Mouse (Mus musculus): ENCODE measurements at regions not wholly inside any gene's neighbourhood (a gene's known extent, or its start where the extent isn't known, plus 50 kb on each side); places are given as distances from the start of the nearest gene placed in this dataset.

DNA sequence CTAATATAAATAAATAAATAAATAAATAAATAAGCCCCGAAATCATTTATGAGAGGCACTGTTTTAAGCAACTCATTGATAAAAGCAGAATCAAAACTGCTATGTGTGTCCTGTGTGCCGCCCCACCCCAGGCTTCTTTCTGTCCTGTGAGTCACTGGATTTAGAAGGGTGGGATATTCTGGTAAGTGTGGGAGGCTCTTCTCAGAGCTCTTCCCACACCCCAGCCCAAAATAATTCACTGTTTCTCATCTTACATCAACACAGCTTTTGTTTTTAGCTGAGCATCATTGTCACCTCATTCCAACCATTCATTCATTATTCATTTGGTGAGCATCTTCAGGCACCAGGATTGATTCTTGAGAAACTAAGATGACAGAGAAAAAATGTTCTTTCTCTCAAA lies 118.4 kb downstream of the Barx2 start:
- DNase-seq (ENCODE audit: extremely low spot score, low spot score), result no peak

DNA sequence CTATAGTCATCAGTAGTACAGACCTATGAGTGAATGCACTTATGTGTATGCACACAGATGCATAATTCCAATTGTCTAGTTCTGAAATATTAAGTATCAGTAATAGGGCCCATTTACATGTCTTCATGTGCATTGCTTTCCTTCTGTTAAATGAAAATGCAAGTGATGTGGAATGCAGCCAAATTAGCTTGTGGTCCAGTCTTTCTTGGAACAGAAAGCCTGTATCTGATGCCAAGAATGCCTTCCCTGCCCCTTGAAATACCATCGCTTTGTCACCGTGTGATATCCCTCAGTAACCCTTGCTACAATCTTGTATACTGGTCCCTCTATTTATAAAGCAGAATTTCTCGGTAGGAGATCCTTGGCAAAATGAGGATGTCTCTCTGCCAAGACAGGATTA lies 137.3 kb downstream of the Barx2 start:
- no peak for DNase-seq (ENCODE audit: extremely low spot score, low spot score)

DNA sequence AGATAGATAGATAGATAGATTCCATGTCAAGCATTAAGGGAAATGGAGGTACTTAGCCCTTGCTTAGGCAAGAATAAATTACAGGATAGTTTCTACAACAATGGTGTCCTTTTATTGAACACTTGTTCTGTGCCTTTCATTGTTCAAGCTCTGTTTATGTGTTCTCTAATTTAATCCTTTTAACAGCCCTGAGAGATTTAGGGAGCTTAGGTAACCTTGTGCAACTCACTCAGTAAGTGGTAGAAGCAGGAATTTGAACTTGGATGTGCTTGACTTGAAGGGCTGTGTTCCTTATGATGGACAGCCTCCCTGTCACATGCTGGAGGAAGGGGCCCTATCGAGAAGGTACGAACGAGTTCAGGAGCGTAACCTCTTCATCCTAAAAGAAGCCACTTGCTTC lies 147.9 kb downstream of the Barx2 start:
- no peak for DNase-seq (ENCODE audit: extremely low spot score, low spot score)

DNA sequence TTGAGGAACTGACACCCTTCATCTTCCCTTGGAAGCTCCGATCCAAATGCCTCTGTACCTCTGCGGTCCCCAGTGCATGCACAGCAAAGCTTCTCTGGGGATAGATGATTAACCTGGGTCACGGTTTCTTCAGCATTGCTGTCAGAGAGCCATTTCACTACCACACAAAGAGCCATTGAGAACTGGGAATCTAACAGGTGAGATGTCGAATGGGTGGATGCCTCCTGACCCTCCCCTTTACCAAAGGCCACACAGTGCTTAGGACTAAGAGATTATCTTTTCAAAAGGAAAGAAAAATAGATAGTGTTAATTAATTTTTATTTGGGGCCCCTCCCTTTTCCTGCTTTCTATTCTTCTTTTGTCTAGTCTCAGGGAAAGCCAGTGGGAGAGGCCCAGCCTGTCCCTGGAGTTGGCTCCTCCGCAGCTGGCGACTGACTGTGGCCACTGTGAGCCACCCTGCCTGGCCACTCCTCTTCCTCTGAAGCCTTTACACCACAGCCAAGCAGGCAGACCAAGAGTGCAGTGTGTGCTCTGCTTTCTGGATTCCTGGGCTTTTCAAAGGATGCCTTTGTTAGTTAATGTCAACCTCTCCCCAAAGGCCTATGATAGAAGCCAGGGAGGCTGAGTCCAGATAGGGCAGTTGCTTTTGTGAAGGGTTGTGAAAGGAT lies 155.2 kb downstream of the Barx2 start:
- no peak for DNase-seq (ENCODE audit: extremely low spot score, low spot score)

DNA sequence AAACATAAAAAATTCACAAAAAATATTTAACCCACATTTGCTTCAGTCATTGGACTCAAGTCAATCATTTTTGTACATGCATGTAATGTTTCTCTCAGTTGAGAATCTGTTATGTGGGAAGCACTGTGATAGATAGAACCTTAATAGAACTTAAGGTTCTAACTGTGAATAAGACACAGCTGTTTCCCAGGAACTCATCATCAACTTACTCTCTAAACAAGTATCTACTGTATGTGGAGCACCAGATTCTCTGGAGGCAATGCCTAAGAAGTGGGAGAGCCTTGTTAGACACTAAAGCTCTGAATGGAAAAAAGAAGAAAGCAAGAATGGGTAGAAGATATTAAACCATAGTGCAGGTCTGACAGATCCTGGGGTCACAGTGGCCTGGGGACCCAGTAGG lies 182.8 kb downstream of the Barx2 start:
- DNase-seq (ENCODE audit: extremely low spot score, low spot score), result no peak

DNA sequence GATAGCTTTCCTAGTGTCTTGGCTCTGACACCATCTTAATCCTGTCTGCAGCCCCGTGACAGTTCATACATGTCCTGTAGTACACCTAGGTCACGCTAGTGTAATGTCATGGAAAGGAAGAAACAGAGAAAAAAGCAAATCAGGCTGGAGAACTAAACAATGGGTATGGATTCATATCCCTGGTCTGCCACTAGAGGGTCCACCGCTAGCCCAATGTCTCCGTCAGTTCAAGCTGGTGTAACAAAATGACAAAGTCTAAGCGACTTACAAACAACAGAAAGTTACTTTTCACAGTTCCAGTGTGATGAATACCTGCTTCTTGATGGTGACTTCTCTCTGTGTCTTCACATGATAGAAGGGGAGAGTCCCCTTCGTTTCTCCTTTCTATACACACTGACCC lies 194.0 kb downstream of the Barx2 start:
- DNase-seq (ENCODE audit: extremely low spot score, low spot score), result no peak

DNA sequence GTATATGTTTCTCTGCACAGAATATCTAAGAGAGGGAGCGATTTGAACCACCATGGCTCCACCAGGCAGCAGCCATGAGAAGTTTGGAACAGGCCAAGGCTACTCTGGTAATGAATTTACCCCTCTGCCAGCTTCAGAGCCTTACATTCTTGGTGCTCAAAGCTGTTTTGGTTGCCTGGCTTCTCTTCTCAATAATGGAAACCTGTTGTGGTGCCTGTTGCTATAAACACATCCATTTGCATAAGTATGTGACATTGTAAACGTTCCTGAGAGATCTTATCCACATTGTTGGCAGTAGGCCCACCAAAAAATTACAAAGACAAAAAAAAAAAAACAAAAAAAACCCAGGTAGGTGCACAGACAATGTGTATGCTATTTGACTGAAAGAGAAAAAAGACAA lies 203.2 kb downstream of the Barx2 start:
- DNase-seq (ENCODE audit: extremely low spot score, low spot score), result no peak

DNA sequence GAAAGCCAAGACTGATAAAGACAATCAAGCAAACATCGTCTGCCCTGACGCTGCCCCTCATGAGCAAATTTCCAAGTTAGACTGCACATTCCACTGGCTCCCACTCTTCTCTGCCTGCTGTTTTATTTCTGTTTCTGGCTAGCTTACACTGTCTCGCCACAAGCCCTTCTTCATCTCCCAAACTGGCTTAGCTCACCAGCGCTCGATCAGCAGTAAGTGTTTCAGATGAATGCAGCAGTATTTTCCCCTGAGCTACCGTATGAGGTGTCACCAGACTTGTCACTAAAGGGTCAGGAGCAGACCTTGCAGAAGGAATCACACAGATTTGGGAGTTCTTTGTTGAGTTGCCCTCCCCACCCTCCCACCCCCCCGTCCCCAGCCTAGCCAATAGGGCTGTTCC lies 206.6 kb downstream of the Barx2 start:
- no peak for DNase-seq (ENCODE audit: extremely low spot score, low spot score)

DNA sequence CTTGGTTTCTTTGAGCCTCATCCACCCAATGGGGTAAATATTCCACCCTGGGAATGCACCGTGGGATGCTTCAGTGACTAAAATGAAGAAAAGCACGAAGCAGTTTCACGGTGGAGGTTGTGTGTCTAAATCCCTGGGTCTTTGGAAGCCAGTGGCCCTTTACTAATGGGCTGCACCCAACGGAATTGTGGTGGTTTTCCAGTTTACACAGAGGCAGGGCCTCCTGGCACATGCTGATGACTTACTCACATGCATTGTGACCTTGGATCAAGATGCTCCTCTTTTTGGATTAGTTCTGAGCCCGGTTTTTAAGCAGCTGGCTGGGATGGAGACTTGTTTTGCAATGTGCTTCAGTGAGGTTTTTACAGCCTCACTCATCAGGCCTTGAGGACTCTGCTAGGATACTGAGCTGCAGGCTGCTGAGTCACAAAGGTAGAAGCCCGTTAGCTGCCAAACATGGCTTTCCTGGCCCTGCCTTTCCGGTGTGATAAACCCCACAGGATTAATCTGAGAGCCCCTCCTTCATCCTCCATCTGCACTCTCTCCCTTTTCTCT lies 222.3 kb downstream of the Barx2 start:
- DNase-seq (ENCODE audit: extremely low spot score, low spot score), result peak; percentile 12

DNA sequence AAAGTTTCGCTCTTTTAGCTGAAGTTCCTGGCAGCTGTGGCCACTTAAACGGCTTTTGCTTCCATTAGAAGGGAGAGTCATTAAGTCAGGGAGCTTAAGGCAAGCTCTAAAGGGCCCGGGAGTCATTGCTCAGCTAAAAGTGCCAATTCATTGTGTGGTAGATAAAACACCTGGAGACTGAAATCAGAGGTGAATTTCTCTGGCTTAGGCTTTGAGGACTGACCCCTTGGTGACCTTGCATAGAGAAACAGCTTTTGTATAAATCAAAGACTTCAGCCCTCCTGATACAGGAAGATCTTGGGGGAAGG lies 224.1 kb upstream of the Tmem45b start:
- no peak for DNase-seq (ENCODE audit: extremely low spot score, low spot score)

DNA sequence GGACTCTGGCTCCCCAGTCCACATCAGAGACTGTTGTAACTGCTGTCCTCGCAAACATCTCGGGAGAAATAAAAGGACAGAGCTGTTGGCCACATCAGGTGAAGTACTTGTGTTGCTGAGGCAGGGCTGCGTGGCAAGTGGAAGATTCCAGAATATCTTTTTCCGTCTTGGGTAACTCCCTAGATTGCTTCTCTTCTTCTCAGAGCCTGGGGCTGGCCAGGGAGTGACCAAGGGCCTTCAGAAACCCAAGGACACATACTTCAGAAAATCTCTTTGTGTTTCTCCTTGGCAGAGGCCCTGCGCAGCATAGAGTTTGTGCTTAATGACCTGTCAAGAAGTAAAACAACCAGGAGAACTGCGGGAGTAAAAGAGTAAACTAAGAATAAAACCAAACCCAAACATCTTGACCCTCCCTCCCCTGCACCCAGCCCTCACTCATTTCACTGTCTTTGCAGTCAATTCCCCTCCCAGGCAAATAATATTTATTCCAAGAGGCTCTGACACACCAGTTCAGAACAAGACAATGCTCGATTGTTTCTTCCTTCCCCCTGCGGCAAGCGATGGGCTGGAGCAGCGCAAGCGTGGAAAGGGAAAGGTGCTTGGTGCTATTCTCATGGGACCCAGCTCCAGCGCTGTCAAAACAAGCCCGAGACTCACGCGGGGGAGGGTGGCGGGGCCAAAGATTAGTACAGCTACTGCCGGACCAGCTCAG lies 223.6 kb upstream of the Tmem45b start:
- DNase-seq (ENCODE audit: extremely low spot score, low spot score), result peak; percentile 41

DNA sequence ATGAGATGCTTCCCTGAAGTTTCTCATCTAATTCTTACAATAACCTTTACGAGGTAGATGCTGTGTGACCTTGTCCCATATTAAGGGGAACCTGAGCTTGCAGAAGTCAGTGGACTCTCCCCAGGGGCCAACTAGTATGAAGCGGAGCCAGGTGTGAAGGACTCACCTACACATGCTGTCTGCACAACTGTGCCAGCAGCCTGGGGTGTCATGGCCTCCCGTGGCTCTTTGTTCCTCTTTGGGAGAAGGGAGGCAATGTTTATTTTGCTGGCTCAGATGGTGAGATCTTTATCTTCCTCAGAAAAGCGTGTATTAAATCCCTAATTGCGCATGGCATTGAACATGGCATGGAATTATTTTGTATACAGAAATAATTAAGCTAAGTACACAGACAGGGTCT lies 222.2 kb upstream of the Tmem45b start:
- no peak for DNase-seq (ENCODE audit: extremely low spot score, low spot score)

DNA sequence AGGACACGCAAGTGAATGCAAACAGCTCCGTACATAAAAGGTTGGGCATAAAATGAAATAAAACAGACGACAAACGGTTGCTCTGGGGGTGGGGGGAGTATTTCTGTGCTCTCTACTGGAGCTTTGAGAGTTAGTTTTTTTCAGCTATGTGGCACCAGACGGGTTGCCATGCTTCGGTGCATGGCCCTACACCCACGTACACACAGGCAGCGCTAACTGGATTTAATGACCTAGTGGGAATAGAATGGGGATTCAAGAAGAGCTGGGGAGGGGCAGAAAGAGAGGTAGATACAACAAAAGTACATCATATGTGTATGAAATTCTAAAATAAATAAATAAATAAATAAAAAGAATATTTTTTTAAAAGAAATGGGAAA lies 220.5 kb upstream of the Tmem45b start:
- DNase-seq (ENCODE audit: extremely low spot score, low spot score), result no peak

DNA sequence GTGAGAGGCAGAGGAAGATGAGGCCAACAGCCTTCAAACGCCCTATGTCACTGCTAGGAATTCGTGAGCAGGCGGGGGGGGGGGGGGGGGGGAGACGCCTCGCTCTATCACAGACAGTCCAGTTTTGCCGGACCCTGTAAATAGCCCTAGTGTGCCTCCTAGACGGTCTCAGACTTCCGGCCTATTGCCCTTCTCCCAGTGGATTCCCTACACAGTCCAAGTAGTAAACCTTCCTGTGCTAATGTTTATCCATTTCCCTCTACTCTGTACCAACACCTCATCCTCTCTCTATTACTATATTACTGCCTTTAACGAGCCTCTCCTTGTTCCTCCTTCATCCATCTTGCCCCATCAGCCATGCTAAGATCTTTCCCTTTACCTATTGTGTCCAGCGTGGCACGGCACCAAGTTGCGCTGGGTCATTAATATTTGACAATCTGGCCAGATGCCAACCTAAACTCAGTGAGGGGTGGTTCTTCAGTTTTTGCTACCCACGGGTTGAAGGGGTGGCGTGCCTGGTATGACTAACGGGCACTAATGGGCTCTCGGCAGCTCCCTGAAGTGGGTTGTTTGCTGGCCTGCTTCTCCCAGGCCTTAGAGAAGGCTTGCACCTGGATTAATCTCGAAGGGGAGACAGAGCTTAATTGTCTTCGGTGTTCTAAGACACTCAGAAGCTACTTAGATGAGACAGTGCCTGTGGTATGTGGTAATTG lies 220.0 kb upstream of the Tmem45b start:
- DNase-seq (ENCODE audit: extremely low spot score, low spot score), result no peak

DNA sequence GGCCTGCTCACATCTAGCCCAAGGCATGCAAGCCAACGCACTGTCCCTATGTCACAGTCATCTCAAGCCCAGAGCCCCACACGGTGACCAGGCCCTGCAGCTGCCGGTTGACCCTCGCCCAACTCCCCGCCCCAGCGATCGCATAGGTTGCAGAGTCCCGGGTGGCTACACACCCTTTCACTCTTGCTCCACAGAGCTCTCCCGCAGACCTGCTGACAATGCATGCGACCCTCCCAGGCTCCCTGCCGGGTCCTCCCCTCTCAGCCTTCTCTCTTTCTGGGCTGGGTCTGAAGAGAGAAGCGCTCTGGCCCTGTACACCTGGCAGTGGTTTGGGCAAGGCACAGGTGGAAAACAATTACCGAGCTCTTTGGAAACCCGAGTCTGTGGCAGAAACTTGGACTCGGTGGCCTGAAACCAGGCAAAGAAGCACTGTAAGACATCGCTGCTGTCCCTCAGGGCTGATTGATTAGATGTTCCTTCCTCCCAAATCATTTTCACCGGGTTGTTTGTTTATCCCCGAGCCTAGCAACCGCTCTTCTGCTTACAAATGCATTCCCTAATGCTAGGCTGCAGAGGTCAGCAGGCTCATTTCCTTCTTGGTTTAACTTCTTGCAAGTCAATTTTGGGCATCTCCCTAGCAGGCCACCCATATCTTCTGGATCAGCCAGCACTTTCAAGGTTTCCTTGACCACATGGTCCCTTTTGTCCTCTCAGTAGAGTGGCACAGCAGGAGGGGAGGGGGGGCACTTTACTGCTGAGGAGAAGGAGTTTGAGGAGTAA lies 219.2 kb upstream of the Tmem45b start:
- DNase-seq (ENCODE audit: extremely low spot score, low spot score), result peak; percentile 31

DNA sequence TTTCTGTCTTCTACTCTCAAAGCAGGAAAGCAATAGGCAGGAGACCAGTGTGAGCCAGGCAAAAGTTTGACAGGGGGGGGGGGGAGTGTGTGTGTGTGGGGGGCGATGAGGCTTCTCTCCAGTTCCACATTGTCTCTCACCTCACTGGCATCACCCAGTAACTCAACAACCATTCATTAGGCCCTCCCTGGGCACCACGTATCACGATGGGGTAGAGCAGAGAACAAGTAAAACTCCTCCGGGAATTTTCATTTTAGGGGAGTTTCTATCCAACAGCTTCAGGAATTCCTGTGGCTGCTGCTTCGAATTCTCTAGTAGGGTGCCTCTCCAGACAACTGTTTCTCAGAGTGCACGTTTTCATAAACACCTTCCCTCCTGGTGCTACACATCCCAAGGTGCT lies 218.6 kb upstream of the Tmem45b start:
- DNase-seq (ENCODE audit: extremely low spot score, low spot score), result no peak

DNA sequence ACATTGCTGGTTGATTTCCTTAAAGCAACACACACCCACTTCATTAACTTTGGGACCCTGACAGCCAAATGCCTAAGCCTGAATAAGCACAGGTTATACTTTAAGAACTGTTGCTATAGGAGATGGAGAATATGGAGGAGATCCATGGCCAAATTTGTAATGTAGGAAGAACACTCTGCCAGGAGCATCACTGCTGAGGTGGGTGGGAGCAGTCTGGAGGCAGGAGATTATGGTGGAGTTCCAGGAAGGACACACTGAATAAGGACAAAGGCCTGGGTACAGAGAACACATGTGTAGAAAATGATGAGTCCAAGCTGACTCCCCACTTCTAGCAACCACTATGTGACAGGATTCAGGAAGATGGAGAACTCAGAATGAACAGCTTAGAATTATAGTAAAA lies 212.9 kb upstream of the Tmem45b start:
- no peak for DNase-seq (ENCODE audit: extremely low spot score, low spot score)

DNA sequence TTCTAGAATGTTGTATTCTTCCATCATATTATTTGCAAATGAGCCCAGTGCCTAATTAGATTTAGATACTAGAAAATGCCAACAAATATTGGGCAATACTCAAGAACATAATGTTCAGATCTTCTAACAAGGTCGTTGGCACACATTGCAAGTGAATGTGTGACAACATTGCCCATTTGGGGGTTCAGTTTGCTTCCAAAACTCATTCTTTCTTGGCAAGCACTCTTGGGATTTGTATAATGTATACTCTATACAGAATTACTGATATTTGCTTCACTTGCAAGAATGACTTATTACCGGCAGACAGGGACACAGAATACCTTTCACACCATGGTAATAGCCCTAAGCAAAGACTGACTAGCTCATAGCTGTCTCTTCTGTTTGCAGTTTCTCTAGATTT lies 194.8 kb upstream of the Tmem45b start:
- DNase-seq (ENCODE audit: extremely low spot score, low spot score), result no peak

DNA sequence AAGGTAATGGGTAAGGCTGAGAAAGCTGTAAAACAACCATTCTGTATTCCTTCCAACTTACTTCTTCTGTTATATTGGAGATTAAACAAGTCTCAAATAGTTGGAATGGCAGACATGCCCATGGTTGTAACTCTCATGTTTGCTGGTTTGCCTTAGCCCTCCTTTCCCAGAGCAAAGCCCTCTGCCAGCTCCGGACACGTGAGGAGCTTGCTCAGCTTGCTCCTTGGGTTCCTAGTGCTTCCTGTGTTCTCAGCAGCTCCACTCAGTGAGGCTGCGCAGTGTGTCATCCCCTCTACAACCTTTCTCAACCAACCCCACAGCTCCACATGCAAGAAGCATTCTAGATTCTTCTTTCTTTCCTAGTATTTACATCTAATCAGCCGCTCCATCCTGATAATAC lies 193.3 kb upstream of the Tmem45b start:
- no peak for DNase-seq (ENCODE audit: extremely low spot score, low spot score)

DNA sequence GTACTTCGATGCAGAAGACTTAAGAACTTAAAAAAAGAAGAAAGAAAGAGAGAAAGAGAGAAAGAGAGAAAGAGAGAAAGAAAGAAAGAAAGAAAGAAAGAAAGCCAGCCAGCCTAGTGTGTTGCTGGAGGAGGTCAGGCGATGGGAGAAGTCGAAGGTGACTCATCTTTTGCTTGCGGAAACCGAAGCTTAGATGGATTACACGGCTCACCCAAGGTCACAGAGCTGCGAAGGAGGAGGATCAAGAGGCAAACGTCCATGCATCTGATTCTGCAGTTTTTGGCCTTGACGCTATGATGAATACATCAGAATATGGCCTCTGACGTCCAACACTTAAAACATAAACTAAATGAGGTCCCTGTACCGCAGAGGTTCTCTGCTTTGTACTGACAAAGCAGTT lies 192.4 kb upstream of the Tmem45b start:
- DNase-seq (ENCODE audit: extremely low spot score, low spot score), result no peak

DNA sequence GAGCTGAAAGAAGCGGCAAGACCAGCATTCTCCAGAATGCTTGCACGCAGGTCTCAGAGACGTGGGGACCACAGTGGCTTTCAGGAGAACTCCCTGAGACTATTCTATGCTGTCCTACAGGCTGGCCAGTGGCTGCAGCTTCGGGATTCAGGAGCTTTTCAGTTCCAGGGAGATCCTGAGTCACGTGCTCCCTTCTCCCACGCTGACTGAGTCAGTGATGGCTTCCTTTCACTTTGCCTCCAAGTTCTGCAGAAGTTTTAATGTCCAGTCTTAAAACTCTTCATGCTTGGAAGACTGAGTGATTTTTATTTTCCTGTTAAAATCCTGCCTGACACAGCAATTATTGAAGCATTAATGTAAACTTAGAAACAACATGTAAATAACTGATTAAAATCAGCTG lies 190.5 kb upstream of the Tmem45b start:
- no peak for DNase-seq (ENCODE audit: extremely low spot score, low spot score)

DNA sequence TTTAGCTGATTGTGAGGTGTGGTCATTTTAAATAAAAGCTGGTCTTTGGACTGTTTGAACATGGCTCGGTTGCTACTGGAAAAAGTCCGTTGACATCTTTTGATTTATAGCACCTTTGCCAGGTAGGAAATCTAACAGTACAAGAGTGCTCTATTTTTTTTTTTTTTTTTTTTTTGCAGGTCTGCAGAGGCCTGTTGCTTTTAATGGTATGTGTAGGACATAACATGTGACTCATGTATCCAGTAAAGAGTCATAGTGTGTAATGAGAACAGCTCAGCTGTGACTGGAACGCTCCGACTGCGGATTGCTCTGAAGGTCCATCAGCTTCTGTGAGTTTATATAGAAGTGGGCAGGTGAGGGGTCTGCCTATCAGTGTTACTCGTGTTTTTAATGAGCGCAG lies 190.0 kb upstream of the Tmem45b start:
- no peak for DNase-seq (ENCODE audit: extremely low spot score, low spot score)

Data from neural tube, embryonic 10.5 days (tissue).